Mouse (Mus musculus) heart, adult 2 months (tissue): ENCODE results near the gene Ttc27.

Experiments used
- CTCF ChIP-seq: fragments of 200-600 bp; IDR thresholded peaks from 2 replicates; pipeline ENCODE4 v1.8.1; 2022; ENCODE audit warnings: antibody characterized with exemption, mild to moderate bottlenecking, moderate library complexity
- EP300 ChIP-seq: fragments of 200-500 bp; IDR thresholded peaks from 2 replicates; pipeline ENCODE4 v1.6.1; 2011; ENCODE audit warnings: low read depth, low read length, control low read depth; ENCODE audit not compliant: insufficient read depth
- POLR2A ChIP-seq: fragments of 200-500 bp; IDR thresholded peaks from 2 replicates; pipeline ENCODE4 v1.6.1; 2011; ENCODE audit warnings: mild to moderate bottlenecking, low read depth, low read length, control low read depth; ENCODE audit not compliant: insufficient read depth

DNA sequence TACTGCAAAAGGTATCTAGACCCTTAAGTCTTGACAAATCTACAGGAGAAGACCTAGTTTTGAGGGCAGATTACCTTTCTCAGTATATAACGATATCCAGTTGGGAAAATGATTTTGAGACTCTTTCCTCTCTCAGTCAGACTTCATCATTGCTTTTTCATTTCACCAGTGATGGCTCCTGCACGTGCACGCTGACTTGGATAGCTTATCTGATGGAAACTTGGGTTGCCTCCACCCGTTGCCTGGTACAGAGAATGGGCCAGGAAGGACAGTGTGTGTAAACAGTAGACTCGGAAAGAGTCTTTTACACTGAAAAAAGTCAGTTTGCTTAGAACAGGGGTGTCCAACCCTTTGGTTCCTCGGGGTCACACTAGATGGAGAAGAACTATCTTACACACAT, 82.3 kb downstream of the Ttc27 start:
- TF ChIP-seq CTCF (no peak), POLR2A (no peak), EP300 (no peak)
